Comparison of ENCODE assay signal across 8 mouse cellular contexts in genomic region chr17:26596856-26597481, GRCm38 (mm10). TPM values are rescaled to one million over a fixed set of nuclear protein-coding genes. Genes with fewer than 3 reads are reported as not detected.
A peak's percentile ranks its signal among the peaks of the same experiment; 100 is the strongest.
DNase-seq lines count a peak whose midpoint lies in the region; ATAC-seq and TF ChIP-seq lines count a peak whose summit lies in the region.

No protein-coding gene starts in this region.

- H3K36me3 ChIP-seq in lung, embryonic 16.5 days (ENCODE audit: control insufficient read depth, insufficient read depth, low read length): no peaks in the 10 kb centered on the region; the same call in 1 of the 2 replicates
- peaks cover 12% of the 10 kb centered on the region; the same call in 1 of the 2 replicates for H3K36me3 ChIP-seq in embryonic facial prominence, embryonic 12.5 days
- H3K36me3 ChIP-seq in limb, embryonic 14.5 days (ENCODE audit: control insufficient read depth, insufficient read depth, low read length): peaks cover 9% of the 10 kb centered on the region

- intact Hi-C loops in gastrocnemius, adult 2 months (cut with DNase I): loop anchor here (2.0 to 5.0 kb wide), 2 partner anchors 28 to 40 kb away; no protein-coding TSS in a partner anchor

- no peak overlapping the region for H3K9ac ChIP-seq in lung, embryonic 16.5 days (ENCODE audit: low read length)
- no peak overlapping the region for H3K9ac ChIP-seq in embryonic facial prominence, embryonic 12.5 days
- no peak overlapping the region for H3K9ac ChIP-seq in limb, embryonic 14.5 days (ENCODE audit: low read depth, low read length, severe bottlenecking)

- peak overlapping the region; percentile 91 for H3K27ac ChIP-seq in gastrocnemius, adult 2 months
- peak overlapping the region; percentile 73 for H3K27ac ChIP-seq in lung, embryonic 16.5 days (ENCODE audit: low read length)
- H3K27ac ChIP-seq in embryonic facial prominence, embryonic 12.5 days: peak overlapping the region; percentile 81; the same call in 1 of the 2 replicates
- peak overlapping the region; percentile 79; the same call in 1 of the 2 replicates for H3K27ac ChIP-seq in limb, embryonic 14.5 days (replicated peaks; ENCODE audit: low read depth, low read length)

- no peaks in the 10 kb centered on the region for H3K27me3 ChIP-seq in lung, embryonic 16.5 days (ENCODE audit: control insufficient read depth, insufficient read depth, low read depth, low read length)
- H3K27me3 ChIP-seq in embryonic facial prominence, embryonic 12.5 days: no peaks in the 10 kb centered on the region
- H3K27me3 ChIP-seq in limb, embryonic 14.5 days (ENCODE audit: control insufficient read depth, insufficient read depth, low read length): no peaks in the 10 kb centered on the region

- peak; percentile 31; the same call in 1 of the 2 replicates for TF ChIP-seq CTCF in gastrocnemius, adult 2 months (IDR thresholded peaks at IDR 0.05)
- TF ChIP-seq CTCF in lung, adult 2 months (IDR thresholded peaks at IDR 0.05; ENCODE audit: insufficient read depth, low read length): no peak

- no peaks in the 10 kb centered on the region for H3K9me3 ChIP-seq in lung, embryonic 16.5 days (ENCODE audit: control insufficient read depth, low read length)
- no peaks in the 10 kb centered on the region for H3K9me3 ChIP-seq in embryonic facial prominence, embryonic 12.5 days
- H3K9me3 ChIP-seq in limb, embryonic 14.5 days (ENCODE audit: control insufficient read depth, low read length): no peaks in the 10 kb centered on the region

- H3K4me1 ChIP-seq in lung, embryonic 16.5 days (replicated peaks; ENCODE audit: control insufficient read depth, insufficient read depth, low read length): peaks cover 38% of the 10 kb centered on the region
- peaks cover 45% of the 10 kb centered on the region for H3K4me1 ChIP-seq in lung, adult 2 months (ENCODE audit: control insufficient read depth, insufficient read depth, low read length)
- peaks cover 40% of the 10 kb centered on the region for H3K4me1 ChIP-seq in embryonic facial prominence, embryonic 12.5 days
- H3K4me1 ChIP-seq in limb, embryonic 14.5 days (ENCODE audit: control insufficient read depth, insufficient read depth, low read length): peaks cover 46% of the 10 kb centered on the region

- ATAC-seq in lung, embryonic 16.5 days (ENCODE audit: low read depth): no peak
- no peak for ATAC-seq in embryonic facial prominence, embryonic 12.5 days (ENCODE audit: insufficient number of reproducible peaks, insufficient read depth, low FRiP score, low TSS enrichment)
- no peak for ATAC-seq in limb, embryonic 14.5 days (ENCODE audit: low FRiP score, low read depth)

- WGBS in lung, embryonic 16.5 days: 74% methylated on average over 6 of the region's 6 CpGs
- 61% methylated on average over 6 of the region's 6 CpGs for WGBS in lung, adult 2 months
- WGBS in embryonic facial prominence, embryonic 12.5 days: 74% methylated on average over 6 of the region's 6 CpGs
- 82% methylated on average over 6 of the region's 6 CpGs for WGBS in limb, embryonic 14.5 days

- peak; percentile 51 for DNase-seq in gastrocnemius, adult 2 months
- DNase-seq in gastrocnemius, postnatal 10 days: no peak
- no peak for DNase-seq in lung, adult 2 months
- DNase-seq in limb, embryonic 14.5 days (ENCODE audit: low spot score): no peak
- DNase-seq in Muller cell, postnatal 12 days (ENCODE audit: inconsistent ontology term): no peak
- no peak for DNase-seq in gastrocnemius, postnatal 25 days

- no peak for TF ChIP-seq POLR2A in lung, adult 2 months (IDR thresholded peaks at IDR 0.05; ENCODE audit: borderline replicate concordance, extremely low read depth, low read depth, low read length)
- TF ChIP-seq POLR2A in limb, embryonic 14.5 days (IDR thresholded peaks at IDR 0.05; ENCODE audit: borderline replicate concordance, extremely low read depth, insufficient read depth, insufficient read length): no peak

- H3K4me2 ChIP-seq in lung, embryonic 16.5 days (ENCODE audit: low read depth, low read length): no peak overlapping the region
- H3K4me2 ChIP-seq in embryonic facial prominence, embryonic 12.5 days (replicated peaks): no peak overlapping the region
- no peak overlapping the region for H3K4me2 ChIP-seq in limb, embryonic 14.5 days (replicated peaks; ENCODE audit: low read depth, low read length, severe bottlenecking)

- H3K4me3 ChIP-seq in gastrocnemius, adult 2 months: peak overlapping the region; percentile 44; the same call in 1 of the 2 replicates
- H3K4me3 ChIP-seq in lung, embryonic 16.5 days (ENCODE audit: low read length): no peak overlapping the region
- no peak overlapping the region for H3K4me3 ChIP-seq in lung, adult 2 months (replicated peaks; ENCODE audit: extremely low read depth, low read depth, low read length)
- no peak overlapping the region for H3K4me3 ChIP-seq in embryonic facial prominence, embryonic 12.5 days
- no peak overlapping the region for H3K4me3 ChIP-seq in limb, embryonic 14.5 days (replicated peaks; ENCODE audit: low read length)

RNA-seq across cellular contexts. Expression of gene Dusp1, which starts 35.0 kb away (rescaled TPM):
- total RNA-seq in gastrocnemius, adult 2 months (2021): 10 to 100 TPM; 73.0 to 89.6 TPM
- 10 to 100 TPM; 40.3 to 43.3 TPM for total RNA-seq in gastrocnemius, postnatal 10 days (2021)
- 25.2 and 28.4 TPM in 2 replicates for polyA plus RNA-seq in lung, embryonic 16.5 days (2015; fragmentation: Nextera tagmentation; extraction: Ambion mirVana)
- 233 and 359 TPM in 2 replicates for polyA plus RNA-seq in lung, adult 2 months (2012; rRNA removed)
- polyA plus RNA-seq in embryonic facial prominence, embryonic 12.5 days (2016; fragmentation: Nextera tagmentation; extraction: Ambion mirVana): 19.4 and 20.6 TPM in 2 replicates
- polyA plus RNA-seq in limb, embryonic 14.5 days (2012; rRNA removed): 29.6 and 45.2 TPM in 2 replicates
- polyA plus RNA-seq in limb, embryonic 14.5 days (2014; fragmentation: Nextera tagmentation; extraction: Ambion mirVana): 25.0 and 27.7 TPM in 2 replicates
- total RNA-seq in gastrocnemius, postnatal 25 days (2021): 10 to 100 TPM; 49.2 to 82.2 TPM

RNA-seq across cellular contexts. Expression of gene Ergic1, which starts 35.7 kb away (rescaled TPM):
- 10 to 100 TPM; 40.3 to 60.3 TPM for total RNA-seq in gastrocnemius, adult 2 months (2021)
- 100 to 1,000 TPM; 115 to 117 TPM for total RNA-seq in gastrocnemius, postnatal 10 days (2021)
- 84.3 and 94.6 TPM in 2 replicates for polyA plus RNA-seq in lung, embryonic 16.5 days (2015; fragmentation: Nextera tagmentation; extraction: Ambion mirVana)
- polyA plus RNA-seq in lung, adult 2 months (2012; rRNA removed): 86.3 and 93.3 TPM in 2 replicates
- 102 and 103 TPM in 2 replicates for polyA plus RNA-seq in embryonic facial prominence, embryonic 12.5 days (2016; fragmentation: Nextera tagmentation; extraction: Ambion mirVana)
- polyA plus RNA-seq in limb, embryonic 14.5 days (2012; rRNA removed): 222 and 267 TPM in 2 replicates
- polyA plus RNA-seq in limb, embryonic 14.5 days (2014; fragmentation: Nextera tagmentation; extraction: Ambion mirVana): 156 and 157 TPM in 2 replicates
- 10 to 100 TPM; 52.0 to 61.0 TPM for total RNA-seq in gastrocnemius, postnatal 25 days (2021)
